Mouse (Mus musculus) kidney, embryonic 14.5 days (tissue): ENCODE results near the gene Galnt18. TPM values are rescaled to one million over a fixed set of nuclear protein-coding genes. Genes with fewer than 3 reads are reported as not detected.
A peak's percentile ranks its signal among the peaks of the same experiment; 100 is the strongest.

ENCODE experiments used
- ATAC-seq: fragments of 200-750 bp; cut with Nextera tagmentation; 2 replicates; pipeline ENCODE4 v1.8.0; 2017; ENCODE audit warnings: moderate number of reproducible peaks, mild to moderate bottlenecking, moderate TSS enrichment, moderate library complexity; ENCODE audit not compliant: low FRiP score, low TSS enrichment
- H3K27ac ChIP-seq: fragments of 300-500 bp; sonication (generic); 2 replicates; pipeline ENCODE4 v1.5.1; 2014; ENCODE audit warnings: low read depth, mild to moderate bottlenecking, low read length, moderate library complexity, mixed read lengths
- H3K27me3 ChIP-seq: fragments of 300-500 bp; sonication (generic); 2 replicates; pipeline ENCODE4 v1.6.1; 2014; ENCODE audit warnings: mild to moderate bottlenecking, low read length; ENCODE audit not compliant: control insufficient read depth, insufficient read depth
- H3K36me3 ChIP-seq: fragments of 300-500 bp; sonication (generic); 2 replicates; pipeline ENCODE4 v1.6.1; 2014; ENCODE audit warnings: low read length, mixed read lengths; ENCODE audit not compliant: control insufficient read depth, insufficient read depth
- H3K4me1 ChIP-seq: fragments of 300-500 bp; sonication (generic); 2 replicates; pipeline ENCODE4 v1.6.1; 2014; ENCODE audit warnings: low read length, mixed read lengths; ENCODE audit not compliant: control insufficient read depth, insufficient read depth
- H3K4me2 ChIP-seq: fragments of 300-500 bp; sonication (generic); replicated peaks from 2 replicates; pipeline ENCODE4 v1.6.1; 2014; ENCODE audit warnings: low read depth, mild to moderate bottlenecking, low read length
- H3K4me3 ChIP-seq: fragments of 300-500 bp; sonication (generic); 2 replicates; pipeline ENCODE4 v1.5.1; 2014; ENCODE audit warnings: mild to moderate bottlenecking, low read length
- H3K9ac ChIP-seq: fragments of 300-500 bp; sonication (generic); 2 replicates; pipeline ENCODE4 v1.6.1; 2014; ENCODE audit warnings: low read depth, mild to moderate bottlenecking, low read length, moderate library complexity
- H3K9me3 ChIP-seq: fragments of 300-500 bp; sonication (generic); 2 replicates; pipeline ENCODE4 v1.6.1; 2016; ENCODE audit warnings: low read length; ENCODE audit not compliant: control insufficient read depth
- WGBS: fragments of 180-500 bp; shearing (Covaris S2); extraction: QIAGEN DNeasy Blood & Tissue Kit; methylation state at CpG from one replicate; pipeline ENCODE4 v1.1.7; 2014; 5-methylcytosine and 5-hydroxymethylcytosine counted together
- polyA plus RNA-seq: library from polyadenylated mRNA; unstranded; fragments of >200 nt; fragmentation: Nextera tagmentation; extraction: Ambion mirVana; gene quantifications from 2 replicates; pipeline ENCODE4 v1.2.1, GENCODE M21; 2014

The Galnt18 gene
- polyA plus RNA-seq, 1 experiment from 2014 or later: 17.8 TPM

DNA sequence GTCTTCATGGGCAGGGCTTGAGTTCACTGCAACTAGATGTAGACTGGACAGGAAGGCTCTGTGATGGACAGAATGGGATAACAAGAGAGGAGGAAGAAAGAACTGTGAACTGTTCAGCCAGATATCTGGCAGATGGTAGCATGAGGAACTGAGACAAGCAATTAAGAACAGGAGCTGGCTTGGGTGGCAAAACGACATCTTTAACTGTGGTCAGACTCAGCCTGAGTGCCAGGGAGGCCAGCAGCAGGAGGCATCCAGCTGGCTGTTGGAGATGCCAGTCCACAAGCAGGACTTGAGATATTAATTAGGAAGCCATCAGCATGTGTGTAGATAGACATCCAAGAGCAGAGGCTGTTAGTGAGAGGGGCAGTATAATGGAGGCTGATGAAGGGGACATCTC lies 262.9 kb downstream of the Galnt18 start:
- H3K36me3 ChIP-seq: no peaks in the 10 kb centered on the region
- no peaks in the 10 kb centered on the region for H3K27me3 ChIP-seq
- no peaks in the 10 kb centered on the region for H3K4me1 ChIP-seq
- no peak for ATAC-seq
- H3K27ac ChIP-seq: no peak overlapping the region
- H3K4me3 ChIP-seq: no peak overlapping the region
- no peak overlapping the region for H3K9ac ChIP-seq
- H3K4me2 ChIP-seq: no peak overlapping the region
- H3K9me3 ChIP-seq: no peaks in the 10 kb centered on the region
- 76% methylated on average over 1 of the region's 1 CpGs for WGBS

- WGBS: 93% methylated on average over 2 of the region's 2 CpGs
- no peak for ATAC-seq
- Histone ChIP-seq H3K27ac (no peak overlapping the region), H3K27me3 (no peaks in the 10 kb centered on the region), H3K36me3 (no peaks in the 10 kb centered on the region), H3K9me3 (no peaks in the 10 kb centered on the region), H3K4me1 (no peaks in the 10 kb centered on the region), H3K9ac (no peak overlapping the region), H3K4me3 (no peak overlapping the region), H3K4me2 (no peak overlapping the region)
Observed at GRCm38 (mm10) chr7:111515471-111515870, 264.3 kb downstream of the Galnt18 start.

GRCm38 (mm10) chr7:111509167-111509854 lies 270.5 kb downstream of the Galnt18 start:
- no peak overlapping the region for H3K4me2 ChIP-seq
- H3K27ac ChIP-seq: no peak overlapping the region
- H3K27me3 ChIP-seq: no peaks in the 10 kb centered on the region
- H3K36me3 ChIP-seq: no peaks in the 10 kb centered on the region
- no peaks in the 10 kb centered on the region for H3K4me1 ChIP-seq
- ATAC-seq: peak; percentile 68
- 34% methylated on average over 2 of the region's 2 CpGs for WGBS
- H3K9me3 ChIP-seq: no peaks in the 10 kb centered on the region
- no peak overlapping the region for H3K9ac ChIP-seq
- no peak overlapping the region for H3K4me3 ChIP-seq

- ATAC-seq: no peak
- no peak overlapping the region for H3K9ac ChIP-seq
- no peaks in the 10 kb centered on the region for H3K4me1 ChIP-seq
- H3K36me3 ChIP-seq: no peaks in the 10 kb centered on the region
- no peak overlapping the region for H3K4me2 ChIP-seq
- no peak overlapping the region for H3K27ac ChIP-seq
- 73% methylated on average over 2 of the region's 2 CpGs for WGBS
- no peaks in the 10 kb centered on the region for H3K9me3 ChIP-seq
- no peak overlapping the region for H3K4me3 ChIP-seq
- H3K27me3 ChIP-seq: no peaks in the 10 kb centered on the region
Observed at GRCm38 (mm10) chr7:111500616-111501015, 279.2 kb downstream of the Galnt18 start.

GRCm38 (mm10) chr7:111499255-111499790 lies 280.5 kb downstream of the Galnt18 start:
- ATAC-seq: no peak

DNA sequence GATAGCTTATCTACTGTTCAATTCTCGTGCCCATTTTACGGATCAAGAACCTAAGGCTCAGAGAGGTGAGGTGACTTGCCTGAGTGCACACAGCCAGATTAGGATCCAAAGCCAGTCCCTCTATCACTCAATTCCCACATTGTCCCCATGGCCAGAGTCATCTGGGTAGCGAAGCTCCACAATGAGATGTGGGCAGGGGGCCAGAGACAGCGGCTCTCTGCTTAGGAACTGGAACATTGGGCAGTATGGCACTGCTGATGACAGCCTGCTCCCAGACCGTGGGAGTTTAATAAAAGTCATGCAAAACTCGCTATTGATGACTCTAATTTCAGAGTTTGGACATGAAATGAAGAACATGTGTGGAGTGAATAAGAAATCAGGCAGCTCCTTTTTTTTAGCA lies 282.6 kb downstream of the Galnt18 start:
- H3K36me3 ChIP-seq: no peaks in the 10 kb centered on the region
- no peak overlapping the region for H3K27ac ChIP-seq
- peaks cover 3% of the 10 kb centered on the region for H3K27me3 ChIP-seq
- WGBS: 85% methylated on average over 6 of the region's 6 CpGs
- no peak for ATAC-seq
- no peaks in the 10 kb centered on the region for H3K4me1 ChIP-seq
- H3K4me2 ChIP-seq: no peak overlapping the region
- H3K9ac ChIP-seq: no peak overlapping the region
- no peaks in the 10 kb centered on the region for H3K9me3 ChIP-seq
- H3K4me3 ChIP-seq: no peak overlapping the region

More at GRCm38 (mm10) chr7:111499255-111499790, 280.5 kb downstream of the Galnt18 start:
- Histone ChIP-seq H3K36me3 (no peaks in the 10 kb centered on the region), H3K9ac (no peak overlapping the region), H3K27ac (no peak overlapping the region), H3K4me1 (no peaks in the 10 kb centered on the region), H3K4me2 (no peak overlapping the region), H3K4me3 (no peak overlapping the region), H3K27me3 (no peaks in the 10 kb centered on the region; the same call in 1 of the 2 replicates), H3K9me3 (no peaks in the 10 kb centered on the region)
- WGBS: 62% methylated on average over 2 of the region's 2 CpGs

GRCm38 (mm10) chr7:111492242-111492949 lies 287.4 kb downstream of the Galnt18 start:
- no peak overlapping the region for H3K4me2 ChIP-seq
- H3K9me3 ChIP-seq: no peaks in the 10 kb centered on the region
- no peak overlapping the region for H3K9ac ChIP-seq
- ATAC-seq: peak; percentile 85
- H3K4me3 ChIP-seq: no peak overlapping the region
- 32% methylated on average over 5 of the region's 5 CpGs for WGBS
- peaks cover 3% of the 10 kb centered on the region for H3K27me3 ChIP-seq
- H3K36me3 ChIP-seq: no peaks in the 10 kb centered on the region
- H3K27ac ChIP-seq: no peak overlapping the region
- no peaks in the 10 kb centered on the region for H3K4me1 ChIP-seq

DNA sequence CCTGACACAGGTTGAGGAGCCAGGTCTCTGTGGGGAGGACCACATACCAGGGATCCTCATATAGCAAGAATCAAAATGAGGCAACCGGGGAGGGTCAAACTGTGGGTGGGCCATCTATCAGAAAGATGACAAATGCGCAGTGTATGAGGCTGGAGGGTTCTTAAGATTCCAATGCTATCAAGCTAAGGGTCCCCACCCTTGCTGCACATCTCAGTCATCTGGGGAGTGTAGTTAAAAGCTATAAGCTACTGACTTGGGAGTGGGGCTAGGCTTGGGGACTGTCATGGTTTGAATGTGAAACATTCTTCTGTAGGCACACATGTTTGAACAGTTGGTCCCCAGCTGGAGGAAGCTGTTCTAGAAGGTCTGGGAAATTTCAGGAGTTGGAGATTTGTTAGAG lies 288.2 kb downstream of the Galnt18 start:
- Histone ChIP-seq H3K27ac (no peak overlapping the region), H3K4me2 (no peak overlapping the region), H3K4me1 (no peaks in the 10 kb centered on the region), H3K4me3 (no peak overlapping the region), H3K36me3 (no peaks in the 10 kb centered on the region), H3K27me3 (peaks cover 3% of the 10 kb centered on the region), H3K9me3 (no peaks in the 10 kb centered on the region), H3K9ac (no peak overlapping the region)
- ATAC-seq: no peak
- 74% methylated on average over 2 of the region's 2 CpGs for WGBS

GRCm38 (mm10) chr7:111486811-111487333 lies 292.9 kb downstream of the Galnt18 start:
- no peak for ATAC-seq
- 75% methylated on average over 3 of the region's 3 CpGs for WGBS

More at GRCm38 (mm10) chr7:111486811-111487333, 292.9 kb downstream of the Galnt18 start:
- Histone ChIP-seq H3K4me1 (no peaks in the 10 kb centered on the region), H3K27me3 (peaks cover 2% of the 10 kb centered on the region; the same call in 1 of the 2 replicates), H3K4me2 (no peak overlapping the region), H3K9me3 (no peaks in the 10 kb centered on the region), H3K36me3 (no peaks in the 10 kb centered on the region), H3K27ac (no peak overlapping the region), H3K4me3 (no peak overlapping the region), H3K9ac (no peak overlapping the region)
